Mouse (Mus musculus) liver, embryonic 18 days (tissue): ENCODE data around the gene Vegfa. TPM values are rescaled to one million over a fixed set of nuclear protein-coding genes. Genes with fewer than 3 reads are reported as not detected.

ENCODE experiments used
- polyA plus RNA-seq: library from polyadenylated mRNA; depleted of rRNA; stranded (reverse); fragments of >200 nt; gene quantifications from 2 replicates; pipeline ENCODE4 v1.2.3, GENCODE M21; 2012; rRNA removed

The Vegfa gene
- polyA plus RNA-seq, result 95.8 and 106 TPM in 2 replicates

DNA sequence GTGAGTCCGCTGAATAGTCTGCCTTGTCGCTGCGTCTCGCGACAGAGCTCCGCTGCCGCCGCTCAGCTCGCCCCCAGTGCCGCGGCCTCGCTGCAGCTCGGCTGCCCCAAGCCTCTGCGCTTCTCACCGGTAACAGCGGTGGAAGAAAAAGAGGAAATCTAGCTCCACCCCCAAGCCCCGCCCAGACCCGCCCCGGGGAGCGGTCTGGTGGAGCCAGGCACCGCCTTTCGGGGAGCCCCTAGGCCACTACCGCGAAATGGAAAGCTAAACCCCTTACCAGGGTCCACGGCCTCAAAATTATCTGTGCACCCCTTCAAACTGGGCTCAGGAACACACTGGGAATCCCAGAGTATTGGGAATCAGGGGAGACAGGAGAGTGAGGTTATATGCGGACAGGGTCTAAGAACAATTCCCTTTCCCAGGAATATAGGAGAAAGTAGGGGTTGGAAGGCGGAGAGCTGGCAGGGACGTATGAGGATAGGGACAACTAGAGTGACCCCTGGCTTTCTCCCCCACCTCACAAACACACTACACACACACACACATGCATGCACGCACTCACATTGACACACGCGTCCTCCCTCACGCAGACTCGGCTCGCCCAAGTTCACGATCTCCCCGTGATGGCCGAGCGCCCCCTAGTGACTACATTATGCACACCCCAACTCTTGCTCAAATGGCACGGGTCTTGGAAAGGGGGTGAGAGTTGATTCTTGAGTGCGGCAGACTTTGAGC is at the start of gene Vegfa:
Vegfa (minus strand) TSS at position 113 of the 735 bp plus-strand sequence.

Other genes with a start within 250 kb of the Vegfa start
- 24.6 and 25.1 TPM in 2 replicates for gene Mrps18a, start 78.6 kb upstream of the Vegfa start, polyA plus RNA-seq
- 1.4 and 1.6 TPM in 2 replicates for gene Rsph9, start 111.8 kb upstream of the Vegfa start, polyA plus RNA-seq
- 19.4 and 20.0 TPM in 2 replicates for gene Mad2l1bp, start 121.2 kb upstream of the Vegfa start, polyA plus RNA-seq
- 88.1 and 108 TPM in 2 replicates for gene Gtpbp2, start 128.7 kb upstream of the Vegfa start, polyA plus RNA-seq
- gene Polh, start 170.3 kb upstream of the Vegfa start, polyA plus RNA-seq, result 5.7 and 5.9 TPM in 2 replicates
- gene Xpo5, start 170.4 kb upstream of the Vegfa start, polyA plus RNA-seq, result 10.5 and 11.9 TPM in 2 replicates
- 31.3 and 34.1 TPM in 2 replicates for gene Polr1c, start 215.7 kb upstream of the Vegfa start, polyA plus RNA-seq
- gene Yipf3, start 215.7 kb upstream of the Vegfa start, polyA plus RNA-seq, result 36.4 and 36.8 TPM in 2 replicates
- 0.08 and 0.12 TPM in 2 replicates for gene Lrrc73, start 221.2 kb upstream of the Vegfa start, polyA plus RNA-seq